Mouse (Mus musculus): ENCODE measurements around the gene Tmem167b. TPM values are rescaled to one million over a fixed set of nuclear protein-coding genes. Genes with fewer than 3 reads are reported as not detected.

The Tmem167b gene
- polyA plus RNA-seq, 1 experiment = 27.7 TPM

- Histone ChIP-seq H3K27ac (replicated peaks; ENCODE audit: low read depth, low read length) (peak overlapping the region; percentile 88), H3K4me1 (ENCODE audit: control insufficient read depth, insufficient read depth, insufficient read length, low read length) (no peaks in the 10 kb centered on the region), H3K4me3 (ENCODE audit: insufficient read depth, low read depth, low read length) (peak overlapping the region; percentile 56)
These were observed 558 bp upstream of the Tmem167b start for GRCm38 (mm10) chr3:108562777-108563271.

GRCm38 (mm10) chr3:108557888-108558287 lies 4.4 kb downstream of the Tmem167b start:
- Histone ChIP-seq H3K4me3 (ENCODE audit: insufficient read depth, low read depth, low read length) (no peak overlapping the region), H3K4me1 (ENCODE audit: control insufficient read depth, insufficient read depth, insufficient read length, low read length) (no peaks in the 10 kb centered on the region), H3K27ac (replicated peaks; ENCODE audit: low read depth, low read length) (no peak overlapping the region)

GRCm38 (mm10) chr3:108554587-108555312 lies 7.5 kb downstream of the Tmem167b start:
- H3K27ac ChIP-seq (replicated peaks; ENCODE audit: low read depth, low read length) = peak overlapping the region; percentile 24
- no peaks in the 10 kb centered on the region for H3K4me1 ChIP-seq (ENCODE audit: control insufficient read depth, insufficient read depth, insufficient read length, low read length)
- H3K4me3 ChIP-seq (ENCODE audit: insufficient read depth, low read depth, low read length) = peak overlapping the region; percentile 62

- Histone ChIP-seq H3K4me3 (ENCODE audit: insufficient read depth, low read depth, low read length) (peak overlapping the region; percentile 62), H3K4me1 (ENCODE audit: control insufficient read depth, insufficient read depth, insufficient read length, low read length) (no peaks in the 10 kb centered on the region), H3K27ac (replicated peaks; ENCODE audit: low read depth, low read length) (peak overlapping the region; percentile 24)
These were observed 8.1 kb downstream of the Tmem167b start for GRCm38 (mm10) chr3:108554111-108554561.

- no peak overlapping the region for H3K27ac ChIP-seq (replicated peaks; ENCODE audit: low read depth, low read length)
- H3K4me3 ChIP-seq (ENCODE audit: insufficient read depth, low read depth, low read length) = no peak overlapping the region
- no peaks in the 10 kb centered on the region for H3K4me1 ChIP-seq (ENCODE audit: control insufficient read depth, insufficient read depth, insufficient read length, low read length)
These were observed 20.0 kb downstream of the Tmem167b start for GRCm38 (mm10) chr3:108542299-108542698.

- Histone ChIP-seq H3K27ac (replicated peaks; ENCODE audit: low read depth, low read length) (no peak overlapping the region), H3K4me1 (ENCODE audit: control insufficient read depth, insufficient read depth, insufficient read length, low read length) (peaks cover 8% of the 10 kb centered on the region; the same call in 1 of the 2 replicates), H3K4me3 (ENCODE audit: insufficient read depth, low read depth, low read length) (peak overlapping the region; percentile 33)
These were observed 25.0 kb downstream of the Tmem167b start for GRCm38 (mm10) chr3:108537303-108537702.

- Histone ChIP-seq H3K27ac (replicated peaks; ENCODE audit: low read depth, low read length) (no peak within 1 kb of the TSS), H3K4me3 (ENCODE audit: insufficient read depth, low read depth, low read length) (peak within 1 kb of the TSS; percentile 33), H3K4me1 (ENCODE audit: control insufficient read depth, insufficient read depth, insufficient read length, low read length) (peaks cover 8% of the 10 kb centered on the region; the same call in 1 of the 2 replicates)
These were observed 25.6 kb downstream of the Tmem167b start, which contains the start of gene 5330417C22Rik for GRCm38 (mm10) chr3:108536517-108537260. Gene 5330417C22Rik, minus strand, starts transcription at chr3:108536536.

GRCm38 (mm10) chr3:108535896-108536516 lies 26.3 kb downstream of the Tmem167b start:
- Histone ChIP-seq H3K27ac (replicated peaks; ENCODE audit: low read depth, low read length) (no peak overlapping the region), H3K4me3 (ENCODE audit: insufficient read depth, low read depth, low read length) (peak overlapping the region; percentile 21; the same call in 1 of the 2 replicates), H3K4me1 (ENCODE audit: control insufficient read depth, insufficient read depth, insufficient read length, low read length) (peaks cover 8% of the 10 kb centered on the region; the same call in 1 of the 2 replicates)

- Histone ChIP-seq H3K27ac (replicated peaks; ENCODE audit: low read depth, low read length) (no peak within 1 kb of the TSS), H3K4me1 (ENCODE audit: control insufficient read depth, insufficient read depth, insufficient read length, low read length) (peaks cover 8% of the 10 kb centered on the region; the same call in 1 of the 2 replicates), H3K4me3 (ENCODE audit: insufficient read depth, low read depth, low read length) (no peak within 1 kb of the TSS)
These were observed 28.3 kb downstream of the Tmem167b start, which contains the start of gene 1700013F07Rik for GRCm38 (mm10) chr3:108533951-108534350. Gene 1700013F07Rik, plus strand, starts transcription at chr3:108534150.

GRCm38 (mm10) chr3:108533114-108533885 lies 29.0 kb downstream of the Tmem167b start:
- no peak overlapping the region for H3K27ac ChIP-seq (replicated peaks; ENCODE audit: low read depth, low read length)
- H3K4me3 ChIP-seq (ENCODE audit: insufficient read depth, low read depth, low read length) = no peak overlapping the region
- H3K4me1 ChIP-seq (ENCODE audit: control insufficient read depth, insufficient read depth, insufficient read length, low read length) = peaks cover 8% of the 10 kb centered on the region; the same call in 1 of the 2 replicates

GRCm38 (mm10) chr3:108528489-108528888 lies 33.8 kb downstream of the Tmem167b start:
- H3K4me1 ChIP-seq (ENCODE audit: control insufficient read depth, insufficient read depth, insufficient read length, low read length) = peaks cover 1% of the 10 kb centered on the region; the same call in 1 of the 2 replicates
- H3K27ac ChIP-seq (replicated peaks; ENCODE audit: low read depth, low read length) = no peak overlapping the region
- H3K4me3 ChIP-seq (ENCODE audit: insufficient read depth, low read depth, low read length) = no peak overlapping the region

GRCm38 (mm10) chr3:108523415-108523814 lies 38.9 kb downstream of the Tmem167b start:
- no peak overlapping the region for H3K4me3 ChIP-seq (ENCODE audit: insufficient read depth, low read depth, low read length)
- H3K27ac ChIP-seq (replicated peaks; ENCODE audit: low read depth, low read length) = no peak overlapping the region
- no peaks in the 10 kb centered on the region for H3K4me1 ChIP-seq (ENCODE audit: control insufficient read depth, insufficient read depth, insufficient read length, low read length)

GRCm38 (mm10) chr3:108518276-108518675 lies 44.0 kb downstream of the Tmem167b start:
- Histone ChIP-seq H3K27ac (replicated peaks; ENCODE audit: low read depth, low read length) (no peak overlapping the region), H3K4me1 (ENCODE audit: control insufficient read depth, insufficient read depth, insufficient read length, low read length) (no peaks in the 10 kb centered on the region), H3K4me3 (ENCODE audit: insufficient read depth, low read depth, low read length) (no peak overlapping the region)

- no peaks in the 10 kb centered on the region for H3K4me1 ChIP-seq (ENCODE audit: control insufficient read depth, insufficient read depth, insufficient read length, low read length)
- no peak overlapping the region for H3K27ac ChIP-seq (replicated peaks; ENCODE audit: low read depth, low read length)
- no peak overlapping the region for H3K4me3 ChIP-seq (ENCODE audit: insufficient read depth, low read depth, low read length)
These were observed 48.8 kb downstream of the Tmem167b start for GRCm38 (mm10) chr3:108513465-108513864.

Measured in brown adipose tissue, adult 24 weeks (tissue).